In the genomic region with DNA sequence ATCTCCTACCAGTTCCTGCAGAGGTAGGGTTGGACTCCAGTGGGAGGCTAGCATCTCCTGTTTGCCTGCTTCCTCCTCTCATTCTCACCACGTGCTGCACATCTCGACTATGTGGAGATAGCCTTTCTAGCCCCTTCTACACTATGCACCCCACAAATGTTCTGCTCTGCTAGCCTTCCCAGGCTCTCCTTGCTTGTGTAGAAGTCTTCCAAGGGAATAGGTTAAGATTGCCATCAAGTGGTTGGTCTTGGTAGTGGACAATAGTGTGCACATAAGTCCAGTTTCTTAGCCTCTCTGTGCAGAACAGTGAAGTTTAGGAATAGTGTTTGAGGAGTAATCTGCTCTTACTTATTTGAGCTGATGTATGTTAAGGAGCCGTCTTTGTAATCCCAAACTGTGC, we compare ENCODE assay signal across 9 mouse cellular contexts.
DNase-seq lines count a peak whose midpoint lies in the region; ATAC-seq and TF ChIP-seq lines count a peak whose summit lies in the region.
"Had no signal": no experiment of that assay in that cellular context is flagged by ENCODE, and none has a peak within 500 bp of the region (broad histone marks: within the 10 kb centered on the region; RNA-seq: fewer than 3 reads in every experiment).

No protein-coding gene starts in this region.

- H3K9ac ChIP-seq in hindbrain, embryonic 14.5 days: no peak overlapping the region
- no peak overlapping the region for H3K9ac ChIP-seq in hindbrain, embryonic 12.5 days
- H3K9ac ChIP-seq in kidney, postnatal 0 days (ENCODE audit: low read depth, low read length): no peak overlapping the region
- H3K9ac ChIP-seq: stomach, embryonic 15.5 days had no signal

- DNase-seq in hindbrain, embryonic 14.5 days (ENCODE audit: low spot score): peak; percentile 77
- DNase-seq in 416B (ENCODE audit: low read depth) (peak; percentile 84), NIH3T3 (ENCODE audit: low read depth) (peak; percentile 72)
- DNase-seq in embryo, embryonic 11 days: peak; percentile 71
- DNase-seq in kidney, postnatal 0 days (ENCODE audit: low spot score): peak; percentile 82
- peak; percentile 52 for DNase-seq in mesoderm, embryonic 11.5 days (ENCODE audit: low read depth, low spot score)
- DNase-seq in ovary, adult 18-20 months (ENCODE audit: low spot score): no peak

- 68% methylated on average over 3 of the region's 3 CpGs for WGBS in hindbrain, embryonic 14.5 days
- WGBS in hindbrain, embryonic 12.5 days: 76% methylated on average over 3 of the region's 3 CpGs
- WGBS in kidney, postnatal 0 days: 30% methylated on average over 3 of the region's 3 CpGs

- H3K9me3 ChIP-seq in hindbrain, embryonic 14.5 days (ENCODE audit: control insufficient read depth, low read length): no peaks in the 10 kb centered on the region
- H3K9me3 ChIP-seq in hindbrain, embryonic 12.5 days (replicated peaks): no peaks in the 10 kb centered on the region
- no peaks in the 10 kb centered on the region for H3K9me3 ChIP-seq in kidney, postnatal 0 days (replicated peaks; ENCODE audit: low read length)
- H3K9me3 ChIP-seq: stomach, embryonic 15.5 days had no signal

- H3K4me1 ChIP-seq in hindbrain, embryonic 14.5 days (replicated peaks; ENCODE audit: control insufficient read depth, insufficient read depth, low read length): 0 out of 2 replicates have a peak, but pooled peaks cover 4% of the 10 kb centered on the region
- H3K4me1 ChIP-seq in hindbrain, embryonic 12.5 days: peaks cover 9% of the 10 kb centered on the region
- 0 out of 2 replicates have a peak, but pooled peaks cover 3% of the 10 kb centered on the region for H3K4me1 ChIP-seq in kidney, postnatal 0 days (replicated peaks; ENCODE audit: insufficient read depth, low read length)
- H3K4me1 ChIP-seq: stomach, embryonic 15.5 days had no signal

- no peaks in the 10 kb centered on the region for H3K36me3 ChIP-seq in hindbrain, embryonic 14.5 days (replicated peaks; ENCODE audit: control insufficient read depth, insufficient read depth)
- no peaks in the 10 kb centered on the region for H3K36me3 ChIP-seq in hindbrain, embryonic 12.5 days
- no peaks in the 10 kb centered on the region for H3K36me3 ChIP-seq in kidney, postnatal 0 days (ENCODE audit: insufficient read depth, low read length)
- H3K36me3 ChIP-seq: stomach, embryonic 15.5 days had no signal

- peak; percentile 57; the same call in 1 of the 2 replicates for ATAC-seq in hindbrain, embryonic 14.5 days (ENCODE audit: low FRiP score)
- ATAC-seq in hindbrain, embryonic 12.5 days (ENCODE audit: low FRiP score): no peak
- peak; percentile 52 for ATAC-seq in kidney, postnatal 0 days (replicated peaks; ENCODE audit: low FRiP score, low read depth)

- H3K4me2 ChIP-seq in hindbrain, embryonic 14.5 days (replicated peaks): no peak overlapping the region
- H3K4me2 ChIP-seq in hindbrain, embryonic 12.5 days (replicated peaks): no peak overlapping the region
- H3K4me2 ChIP-seq in kidney, postnatal 0 days (ENCODE audit: low read length): no peak overlapping the region
- H3K4me2 ChIP-seq: stomach, embryonic 15.5 days had no signal

- no peak overlapping the region for H3K27ac ChIP-seq in hindbrain, embryonic 14.5 days
- H3K27ac ChIP-seq in hindbrain, embryonic 12.5 days: no peak overlapping the region
- no peak overlapping the region for H3K27ac ChIP-seq in kidney, postnatal 0 days
- H3K27ac ChIP-seq: stomach, embryonic 15.5 days had no signal

- no peak overlapping the region for H3K4me3 ChIP-seq in hindbrain, embryonic 14.5 days (replicated peaks; ENCODE audit: low read length)
- H3K4me3 ChIP-seq in hindbrain, embryonic 12.5 days: no peak overlapping the region
- no peak overlapping the region for H3K4me3 ChIP-seq in kidney, postnatal 0 days (replicated peaks; ENCODE audit: low read depth, low read length)
- H3K4me3 ChIP-seq: stomach, embryonic 15.5 days had no signal

- H3K27me3 ChIP-seq in hindbrain, embryonic 14.5 days (ENCODE audit: control insufficient read depth, insufficient read depth, low read length): no peaks in the 10 kb centered on the region
- no peaks in the 10 kb centered on the region for H3K27me3 ChIP-seq in hindbrain, embryonic 12.5 days
- H3K27me3 ChIP-seq in kidney, postnatal 0 days (ENCODE audit: insufficient read depth, low read length): no peaks in the 10 kb centered on the region
- H3K27me3 ChIP-seq: stomach, embryonic 15.5 days had no signal

- TF ChIP-seq CTCF in kidney, postnatal 0 days (IDR thresholded peaks at IDR 0.05; ENCODE audit: low read depth): peak; percentile 84
